Mouse (Mus musculus) heart, embryonic 11.5 days (tissue): ENCODE measurements around the gene Ces4a. TPM values are rescaled to one million over a fixed set of nuclear protein-coding genes. Genes with fewer than 3 reads are reported as not detected.
"Not testable (repeated sequence)": the region's sequence is repeated elsewhere in the genome, so short reads cannot be mapped to it uniquely, and the experiment has no call there.

Source experiments
- ATAC-seq: fragments of 200-750 bp; cut with Nextera tagmentation; replicated peaks from 2 replicates; pipeline ENCODE4 v1.8.0; 2017; ENCODE audit warnings: moderate library complexity; ENCODE audit not compliant: insufficient number of reproducible peaks, low FRiP score, low TSS enrichment
- H3K27ac ChIP-seq: fragments of 300-500 bp; sonication (generic); 2 replicates; pipeline ENCODE4 v1.5.1; 2014; ENCODE audit warnings: mild to moderate bottlenecking, low read depth, low read length
- H3K27me3 ChIP-seq: fragments of 300-500 bp; sonication (generic); 2 replicates; pipeline ENCODE4 v1.6.1; 2014; ENCODE audit warnings: mild to moderate bottlenecking, low read length, mixed read lengths; ENCODE audit not compliant: control insufficient read depth, insufficient read depth
- H3K36me3 ChIP-seq: fragments of 300-500 bp; sonication (generic); 2 replicates; pipeline ENCODE4 v1.6.1; 2014; ENCODE audit warnings: mild to moderate bottlenecking, low read length, moderate library complexity, mixed read lengths; ENCODE audit not compliant: control insufficient read depth, insufficient read depth
- H3K4me1 ChIP-seq: fragments of 300-500 bp; sonication (generic); 2 replicates; pipeline ENCODE4 v1.6.1; 2014; ENCODE audit warnings: low read length; ENCODE audit not compliant: control insufficient read depth, insufficient read depth
- H3K4me2 ChIP-seq: fragments of 300-500 bp; sonication (generic); 2 replicates; pipeline ENCODE4 v1.6.1; 2014; ENCODE audit warnings: mild to moderate bottlenecking, moderate library complexity
- H3K4me3 ChIP-seq: fragments of 300-500 bp; sonication (generic); 2 replicates; pipeline ENCODE4 v1.5.1; 2014; ENCODE audit warnings: low read depth, low read length
- H3K9ac ChIP-seq: fragments of 300-500 bp; sonication (generic); 2 replicates; pipeline ENCODE4 v1.6.1; 2014; ENCODE audit warnings: mild to moderate bottlenecking, low read depth, low read length, moderate library complexity
- H3K9me3 ChIP-seq: fragments of 300-500 bp; sonication (generic); replicated peaks from 2 replicates; pipeline ENCODE4 v1.6.1; 2016; ENCODE audit warnings: low read length; ENCODE audit not compliant: control insufficient read depth
- WGBS: fragments of 180-500 bp; shearing (Covaris S2); extraction: QIAGEN DNeasy Blood & Tissue Kit; methylation state at CpG from one replicate; pipeline ENCODE4 v1.1.7; 2014; ENCODE audit not compliant: insufficient replicate concordance; 5-methylcytosine and 5-hydroxymethylcytosine counted together
- polyA plus RNA-seq: library from polyadenylated mRNA; unstranded; fragments of >200 nt; fragmentation: Nextera tagmentation; extraction: Ambion mirVana; gene quantifications from 2 replicates; pipeline ENCODE4 v1.2.1, GENCODE M21; 2014

Gene Ces4a
- polyA plus RNA-seq, 1 experiment from 2014 or later, result not detected

GRCm38 (mm10) chr8:105172003-105172362 is 40.4 kb downstream of the Ces4a start:
- H3K4me2 ChIP-seq, result peak overlapping the region; percentile 76
- no peak overlapping the region for H3K27ac ChIP-seq
- peaks cover 4% of the 10 kb centered on the region for H3K4me1 ChIP-seq
- H3K4me3 ChIP-seq, result peak overlapping the region; percentile 96
- no peaks in the 10 kb centered on the region for H3K27me3 ChIP-seq
- H3K36me3 ChIP-seq, result peaks cover 6% of the 10 kb centered on the region
- H3K9me3 ChIP-seq, result no peaks in the 10 kb centered on the region
- H3K9ac ChIP-seq, result peak overlapping the region; percentile 99
- WGBS, result 33% methylated on average over 6 of the region's 6 CpGs
- ATAC-seq, result no peak

- not testable (repeated sequence) for H3K9me3 ChIP-seq, H3K27ac ChIP-seq, H3K4me1 ChIP-seq, ATAC-seq, H3K27me3 ChIP-seq, H3K9ac ChIP-seq, H3K36me3 ChIP-seq, H3K4me2 ChIP-seq, H3K4me3 ChIP-seq
- WGBS, result 90% methylated on average over 3 of the region's 3 CpGs
These were observed 43.7 kb downstream of the Ces4a start for GRCm38 (mm10) chr8:105175287-105175686.

- Histone ChIP-seq H3K9me3 (no peaks in the 10 kb centered on the region), H3K9ac (no peak overlapping the region), H3K36me3 (peaks cover 9% of the 10 kb centered on the region), H3K4me1 (no peaks in the 10 kb centered on the region), H3K27me3 (no peaks in the 10 kb centered on the region), H3K4me2 (no peak overlapping the region), H3K27ac (no peak overlapping the region), H3K4me3 (no peak overlapping the region)
- 87% methylated on average over 6 of the region's 6 CpGs for WGBS
- ATAC-seq, result no peak
These were observed 46.7 kb downstream of the Ces4a start for GRCm38 (mm10) chr8:105178211-105178800.

GRCm38 (mm10) chr8:105182201-105182600 is 50.6 kb downstream of the Ces4a start:
- Histone ChIP-seq H3K4me2 (no peak overlapping the region), H3K9ac (no peak overlapping the region), H3K36me3 (peaks cover under 1% of the 10 kb centered on the region; the same call in 1 of the 2 replicates), H3K4me3 (no peak overlapping the region), H3K27me3 (no peaks in the 10 kb centered on the region), H3K9me3 (no peaks in the 10 kb centered on the region), H3K27ac (no peak overlapping the region), H3K4me1 (no peaks in the 10 kb centered on the region)
- 88% methylated on average over 1 of the region's 1 CpGs for WGBS
- ATAC-seq, result no peak

GRCm38 (mm10) chr8:105186467-105187005 is 54.9 kb downstream of the Ces4a start:
- H3K4me1 ChIP-seq, result no peaks in the 10 kb centered on the region
- H3K36me3 ChIP-seq, result no peaks in the 10 kb centered on the region
- H3K9ac ChIP-seq, result no peak overlapping the region
- no peaks in the 10 kb centered on the region for H3K27me3 ChIP-seq
- no peak overlapping the region for H3K4me2 ChIP-seq
- H3K4me3 ChIP-seq, result no peak overlapping the region
- no peak for ATAC-seq
- 79% methylated on average over 1 of the region's 1 CpGs for WGBS
- H3K27ac ChIP-seq, result no peak overlapping the region
- no peaks in the 10 kb centered on the region for H3K9me3 ChIP-seq

- Histone ChIP-seq H3K4me1 (no peaks in the 10 kb centered on the region), H3K9me3 (no peaks in the 10 kb centered on the region), H3K36me3 (peaks cover 13% of the 10 kb centered on the region), H3K4me3 (no peak overlapping the region), H3K27me3 (no peaks in the 10 kb centered on the region), H3K4me2 (no peak overlapping the region), H3K27ac (no peak overlapping the region), H3K9ac (no peak overlapping the region)
- WGBS, result 93% methylated on average over 5 of the region's 5 CpGs
- ATAC-seq, result no peak
These were observed 60.6 kb downstream of the Ces4a start for GRCm38 (mm10) chr8:105192182-105192581.

Other genes with a start within 250 kb of the Ces4a start
- gene Ces2e, start 205.5 kb upstream of the Ces4a start, polyA plus RNA-seq, result not detected in 2 replicates
- not detected in 2 replicates for gene Ces2f, start 184.4 kb upstream of the Ces4a start, polyA plus RNA-seq
- gene Ces2g, start 170.1 kb upstream of the Ces4a start, polyA plus RNA-seq, result 0.56 and 0.62 TPM in 2 replicates
- not detected in 2 replicates for gene Ces2h, start 130.9 kb upstream of the Ces4a start, polyA plus RNA-seq
- gene Ces3a, start 83.2 kb upstream of the Ces4a start, polyA plus RNA-seq, result not detected in 2 replicates
- gene Ces3b, start 48.0 kb upstream of the Ces4a start, polyA plus RNA-seq, result not detected in 2 replicates
- 57.2 and 61.2 TPM in 2 replicates for gene Cbfb, start 38.9 kb downstream of the Ces4a start, polyA plus RNA-seq
- 20.9 and 21.6 TPM in 2 replicates for gene D230025D16Rik, start 93.3 kb downstream of the Ces4a start, polyA plus RNA-seq
- 8.6 and 10.0 TPM in 2 replicates for gene B3gnt9, start 123.4 kb downstream of the Ces4a start, polyA plus RNA-seq
- 14.3 and 17.0 TPM in 2 replicates for gene Tradd, start 132.8 kb downstream of the Ces4a start, polyA plus RNA-seq
- gene Fbxl8, start 132.8 kb downstream of the Ces4a start, polyA plus RNA-seq, result 2.3 and 2.8 TPM in 2 replicates
- gene Hsf4, start 138.0 kb downstream of the Ces4a start, polyA plus RNA-seq, result not detected in 2 replicates
- 1.8 and 2.0 TPM in 2 replicates for gene Nol3, start 144.3 kb downstream of the Ces4a start, polyA plus RNA-seq
- 4.5 and 6.7 TPM in 2 replicates for gene 4931428F04Rik, start 158.1 kb downstream of the Ces4a start, polyA plus RNA-seq
- gene Exoc3l, start 164.3 kb downstream of the Ces4a start, polyA plus RNA-seq, result 10.8 and 15.0 TPM in 2 replicates
- 70.7 and 81.9 TPM in 2 replicates for gene E2f4, start 165.9 kb downstream of the Ces4a start, polyA plus RNA-seq
- gene Elmo3, start 173.8 kb downstream of the Ces4a start, polyA plus RNA-seq, result 2.9 and 4.2 TPM in 2 replicates
- gene Lrrc29, start 194.5 kb downstream of the Ces4a start, polyA plus RNA-seq, result 1.3 and 1.7 TPM in 2 replicates
- gene Tmem208, start 194.6 kb downstream of the Ces4a start, polyA plus RNA-seq, result 83.5 and 88.7 TPM in 2 replicates
- gene Fhod1, start 216.2 kb downstream of the Ces4a start, polyA plus RNA-seq, result 2.8 and 3.1 TPM in 2 replicates
- gene Slc9a5, start 217.0 kb downstream of the Ces4a start, polyA plus RNA-seq, result 1.5 and 2.1 TPM in 2 replicates
- gene Plekhg4, start 241.5 kb downstream of the Ces4a start, polyA plus RNA-seq, result 0.11 TPM in 1 of 2 replicates, not detected in the other